Mouse (Mus musculus): ENCODE measurements at regions not wholly inside any gene's neighbourhood (a gene's known extent, or its start where the extent isn't known, plus 50 kb on each side); places are given as distances from the start of the nearest gene placed in this dataset.
A peak's percentile ranks its signal among the peaks of the same experiment; 100 is the strongest.

DNA sequence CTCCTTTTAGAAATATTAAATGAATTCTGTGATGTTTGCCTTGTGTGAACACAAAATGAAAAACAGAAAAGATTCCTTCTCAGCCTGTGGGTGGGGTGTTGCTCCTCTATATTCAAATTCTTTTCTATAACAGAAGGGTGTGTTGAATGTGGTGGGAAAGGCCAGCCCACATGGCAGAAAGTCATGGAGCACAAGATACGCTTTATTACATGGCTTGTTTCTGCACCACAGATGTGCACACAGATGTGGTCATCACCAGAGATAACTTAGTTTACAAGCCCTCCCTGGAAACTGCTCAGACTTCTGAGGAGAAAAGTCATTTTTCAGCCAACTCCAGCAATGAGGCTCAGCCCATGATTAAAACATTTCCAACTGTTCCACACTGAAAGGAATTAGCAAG lies 475.1 kb upstream of the Jag1 start:
- Histone ChIP-seq H3K4me1 (replicated peaks) (no peaks in the 10 kb centered on the region), H3K4me2 (replicated peaks) (no peak overlapping the region), H3K4me3 (replicated peaks) (no peak overlapping the region), H3K27me3 (replicated peaks) (no peaks in the 10 kb centered on the region), H3K9ac (no peak overlapping the region), H3K9me3 (no peaks in the 10 kb centered on the region), H3K36me3 (no peaks in the 10 kb centered on the region), H3K27ac (no peak overlapping the region)
- ATAC-seq, result no peak
- WGBS, result 75% methylated on average over 1 of the region's 1 CpGs

DNA sequence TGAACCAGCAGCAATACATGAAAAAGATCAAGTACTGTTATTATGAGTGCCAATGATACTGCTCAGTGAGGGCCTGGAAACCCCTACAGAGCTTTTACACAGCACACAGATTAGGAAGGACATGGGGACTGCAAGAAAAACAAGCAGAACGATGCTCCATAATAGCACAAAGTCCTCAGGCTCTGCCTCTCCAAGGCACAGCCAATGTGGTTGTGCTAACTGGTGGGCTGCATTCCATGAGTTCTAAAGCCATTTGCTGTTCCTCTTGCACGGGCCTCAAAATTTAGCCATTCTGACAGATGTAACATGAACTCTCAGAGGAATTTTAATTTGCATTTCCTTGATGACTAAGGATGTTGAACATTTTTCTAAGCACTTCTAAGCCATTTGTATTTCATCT lies 465.0 kb upstream of the Jag1 start:
- no peaks in the 10 kb centered on the region for H3K9me3 ChIP-seq
- no peak overlapping the region for H3K4me2 ChIP-seq (replicated peaks)
- no peak overlapping the region for H3K9ac ChIP-seq
- H3K4me3 ChIP-seq (replicated peaks), result no peak overlapping the region
- whole genome bisulfite sequencing, result 41% methylated on average over 2 of the region's 2 CpGs
- no peaks in the 10 kb centered on the region for H3K27me3 ChIP-seq (replicated peaks)
- no peaks in the 10 kb centered on the region for H3K4me1 ChIP-seq (replicated peaks)
- no peaks in the 10 kb centered on the region for H3K36me3 ChIP-seq
- no peak for ATAC-seq
- H3K27ac ChIP-seq, result no peak overlapping the region

DNA sequence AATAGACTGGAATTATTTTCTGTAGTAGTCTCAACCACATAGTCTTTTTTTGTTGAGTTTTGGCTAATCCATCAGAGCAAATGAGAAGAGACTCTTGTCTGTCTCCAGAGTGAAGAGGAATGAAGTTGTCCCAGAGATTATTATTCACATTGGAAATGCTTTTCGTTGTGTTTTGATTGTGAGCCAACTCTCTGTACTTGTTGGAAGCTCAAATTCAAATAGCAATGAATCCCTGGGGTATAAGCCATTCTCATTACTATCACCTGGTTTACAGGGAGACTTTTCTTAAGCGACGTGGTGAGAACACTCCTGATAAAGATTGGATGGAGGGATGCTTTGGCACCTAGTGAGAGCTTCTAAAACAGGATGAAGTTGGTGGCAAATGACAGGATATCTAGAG lies 459.3 kb upstream of the Jag1 start:
- 61% methylated on average over 3 of the region's 3 CpGs for WGBS
- no peaks in the 10 kb centered on the region for H3K27me3 ChIP-seq (replicated peaks)
- H3K4me2 ChIP-seq (replicated peaks), result no peak overlapping the region
- no peaks in the 10 kb centered on the region for H3K4me1 ChIP-seq (replicated peaks)
- no peak for ATAC-seq
- H3K9me3 ChIP-seq, result no peaks in the 10 kb centered on the region
- no peak overlapping the region for H3K4me3 ChIP-seq (replicated peaks)
- H3K27ac ChIP-seq, result no peak overlapping the region
- no peak overlapping the region for H3K9ac ChIP-seq
- H3K36me3 ChIP-seq, result no peaks in the 10 kb centered on the region

DNA sequence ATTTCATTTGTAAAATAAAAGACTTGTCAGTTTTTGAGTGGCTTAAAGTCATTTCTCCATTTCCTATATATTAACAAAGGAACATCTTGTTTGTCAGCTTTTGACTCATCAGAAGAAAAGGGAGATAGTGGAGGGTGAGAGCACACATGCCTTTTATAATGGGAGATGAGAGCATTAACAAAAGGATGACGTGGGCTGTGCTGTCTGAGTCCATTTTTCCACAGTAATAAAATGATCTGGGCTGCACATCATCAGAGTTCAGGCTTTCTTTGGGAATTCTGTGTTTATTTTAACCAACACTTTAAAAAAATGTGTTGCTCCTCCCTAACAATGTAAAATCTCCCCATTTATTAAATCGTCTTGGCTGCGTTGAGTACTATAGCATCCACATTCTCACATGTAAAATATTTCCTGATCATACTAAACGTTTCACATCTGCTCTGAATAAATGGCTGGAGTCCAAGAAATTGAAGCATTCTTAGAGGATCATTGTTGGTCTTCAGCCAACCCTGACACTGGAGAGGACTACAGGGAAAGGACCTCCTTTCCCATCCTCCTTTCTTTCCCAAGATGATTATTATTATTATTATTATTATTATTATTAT lies 458.5 kb upstream of the Jag1 start:
- H3K9ac ChIP-seq, result no peak overlapping the region
- H3K4me2 ChIP-seq (replicated peaks), result no peak overlapping the region
- no peaks in the 10 kb centered on the region for H3K36me3 ChIP-seq
- no peaks in the 10 kb centered on the region for H3K27me3 ChIP-seq (replicated peaks)
- no peaks in the 10 kb centered on the region for H3K9me3 ChIP-seq
- 29% methylated on average over 4 of the region's 4 CpGs for WGBS
- no peaks in the 10 kb centered on the region for H3K4me1 ChIP-seq (replicated peaks)
- H3K4me3 ChIP-seq (replicated peaks), result no peak overlapping the region
- no peak overlapping the region for H3K27ac ChIP-seq
- ATAC-seq, result peak; percentile 53; the same call in 1 of the 2 replicates

DNA sequence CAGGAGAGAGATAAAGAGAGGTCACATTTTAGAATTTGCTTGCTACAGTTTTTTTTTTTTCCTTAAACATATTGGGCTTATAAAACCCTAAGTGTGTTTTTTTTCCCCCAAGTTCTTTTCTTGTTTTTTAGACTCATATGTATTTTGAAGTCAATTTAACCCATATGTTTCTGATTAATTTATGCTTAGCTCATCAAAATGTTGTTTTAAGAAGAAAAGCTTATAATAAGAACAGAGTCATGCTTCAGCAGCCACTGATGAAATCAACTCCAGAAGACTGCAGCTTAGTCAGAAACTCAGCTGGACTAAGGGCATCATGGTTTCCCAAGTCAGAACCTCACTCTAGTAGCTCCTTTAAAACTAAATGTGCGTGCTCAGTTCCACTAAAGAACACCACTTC lies 454.7 kb upstream of the Jag1 start:
- Histone ChIP-seq H3K36me3 (no peaks in the 10 kb centered on the region), H3K9me3 (no peaks in the 10 kb centered on the region), H3K27me3 (replicated peaks) (no peaks in the 10 kb centered on the region), H3K4me2 (replicated peaks) (no peak overlapping the region), H3K4me1 (replicated peaks) (no peaks in the 10 kb centered on the region), H3K9ac (no peak overlapping the region), H3K4me3 (replicated peaks) (no peak overlapping the region), H3K27ac (no peak overlapping the region)
- no peak for ATAC-seq
- WGBS, result 96% methylated on average over 1 of the region's 1 CpGs

DNA sequence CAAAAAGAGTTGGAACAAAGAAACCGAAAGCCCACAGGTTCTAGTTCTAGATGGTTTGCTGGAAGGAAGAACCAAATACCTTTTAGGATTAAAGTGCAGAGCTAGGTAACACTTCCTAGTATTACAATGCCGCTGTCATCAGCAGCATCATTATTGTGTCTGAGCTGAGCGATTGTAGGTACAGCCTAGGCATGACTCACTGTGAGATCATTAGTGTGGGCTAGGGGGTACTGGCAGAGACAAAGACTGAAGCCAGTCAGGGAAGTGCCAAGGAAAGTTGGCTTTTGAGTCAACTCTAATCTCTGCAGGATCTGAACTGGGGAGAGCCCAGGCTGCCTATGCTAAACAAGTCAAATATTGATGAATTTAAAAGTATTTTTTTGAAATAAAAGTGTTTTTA lies 450.2 kb upstream of the Jag1 start:
- Histone ChIP-seq H3K36me3 (no peaks in the 10 kb centered on the region), H3K9ac (no peak overlapping the region), H3K27ac (no peak overlapping the region), H3K4me3 (replicated peaks) (no peak overlapping the region), H3K27me3 (replicated peaks) (no peaks in the 10 kb centered on the region), H3K4me2 (replicated peaks) (no peak overlapping the region), H3K9me3 (no peaks in the 10 kb centered on the region), H3K4me1 (replicated peaks) (no peaks in the 10 kb centered on the region)
- WGBS, result 87% methylated on average over 3 of the region's 3 CpGs
- ATAC-seq, result no peak

DNA sequence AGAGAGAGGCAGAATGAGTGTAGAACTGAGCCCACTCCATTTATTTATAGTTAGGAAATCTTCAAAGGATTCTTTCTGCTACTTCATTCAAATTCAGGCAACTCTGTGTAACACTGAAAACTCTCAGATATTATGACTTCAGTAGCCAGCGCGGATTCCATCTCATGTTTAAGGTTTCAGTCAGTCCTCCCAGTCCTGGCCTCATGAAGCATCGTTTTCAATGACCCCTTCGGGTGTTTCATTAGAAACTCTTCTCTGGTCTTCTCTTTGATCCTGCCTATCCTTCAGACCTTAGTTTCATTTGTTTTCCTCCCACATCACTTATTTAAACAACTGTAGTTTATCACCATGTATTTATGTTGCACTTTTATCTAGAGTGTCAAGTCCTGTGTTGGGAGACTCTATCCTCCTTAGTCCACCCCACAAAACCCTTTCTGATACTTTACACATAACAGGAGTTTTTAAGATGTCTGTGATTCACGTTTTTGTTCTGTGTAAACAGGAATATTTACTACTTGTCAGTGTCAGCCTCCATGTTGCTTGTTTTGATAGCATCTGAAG lies 447.7 kb upstream of the Jag1 start:
- Histone ChIP-seq H3K36me3 (no peaks in the 10 kb centered on the region), H3K4me3 (replicated peaks) (no peak overlapping the region), H3K4me2 (replicated peaks) (no peak overlapping the region), H3K9me3 (no peaks in the 10 kb centered on the region), H3K4me1 (replicated peaks) (no peaks in the 10 kb centered on the region), H3K27me3 (replicated peaks) (no peaks in the 10 kb centered on the region), H3K9ac (no peak overlapping the region), H3K27ac (no peak overlapping the region)
- ATAC-seq, result no peak
- 74% methylated on average over 5 of the region's 5 CpGs for WGBS

DNA sequence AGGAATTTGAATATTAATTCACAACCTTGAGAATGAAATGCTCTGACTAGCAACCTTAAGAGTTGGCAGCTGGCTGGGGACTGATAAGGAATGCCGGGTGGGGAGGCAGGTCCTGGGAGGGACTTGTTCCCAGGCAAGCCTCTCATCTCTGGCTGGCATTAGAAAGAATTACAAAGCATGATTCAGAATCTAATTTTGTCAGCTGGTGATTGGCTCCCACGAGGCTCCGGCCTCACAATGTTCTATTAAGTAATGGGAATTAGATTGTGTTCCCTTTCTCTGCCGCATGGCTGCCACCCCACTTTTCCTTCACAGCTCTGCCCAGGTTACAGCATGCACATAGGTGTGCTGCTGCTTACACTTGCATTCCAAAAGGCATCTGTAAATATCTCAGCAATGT lies 443.9 kb upstream of the Jag1 start:
- no peaks in the 10 kb centered on the region for H3K4me1 ChIP-seq (replicated peaks)
- H3K4me2 ChIP-seq (replicated peaks), result no peak overlapping the region
- H3K27ac ChIP-seq, result no peak overlapping the region
- H3K36me3 ChIP-seq, result no peaks in the 10 kb centered on the region
- H3K27me3 ChIP-seq (replicated peaks), result no peaks in the 10 kb centered on the region
- H3K9ac ChIP-seq, result no peak overlapping the region
- H3K9me3 ChIP-seq, result no peaks in the 10 kb centered on the region
- H3K4me3 ChIP-seq (replicated peaks), result no peak overlapping the region
- ATAC-seq, result no peak; the same call in 1 of the 2 replicates
- 58% methylated on average over 4 of the region's 4 CpGs for WGBS

DNA sequence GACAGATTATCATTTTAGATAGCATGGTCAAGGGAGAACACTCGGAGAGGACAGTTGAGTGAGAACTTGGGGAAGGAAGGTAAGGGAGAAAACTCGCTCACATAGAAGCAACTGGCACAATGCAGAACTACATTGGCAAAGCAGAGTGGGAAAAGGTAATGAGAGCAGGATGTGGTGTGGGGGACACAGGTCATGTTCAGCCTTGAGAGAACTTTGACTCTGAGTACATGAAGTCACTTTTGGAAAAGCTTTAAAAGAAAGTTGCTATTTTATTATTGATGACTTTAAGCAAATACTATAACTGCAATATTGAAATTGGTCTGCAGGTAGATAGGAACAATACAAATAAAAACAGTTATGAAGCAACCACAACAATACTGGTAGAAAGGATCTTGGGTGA lies 437.4 kb upstream of the Jag1 start:
- no peak overlapping the region for H3K9ac ChIP-seq
- no peaks in the 10 kb centered on the region for H3K4me1 ChIP-seq (replicated peaks)
- no peak for ATAC-seq
- H3K27me3 ChIP-seq (replicated peaks), result no peaks in the 10 kb centered on the region
- H3K36me3 ChIP-seq, result no peaks in the 10 kb centered on the region
- WGBS, result 83% methylated on average over 2 of the region's 2 CpGs
- H3K4me2 ChIP-seq (replicated peaks), result no peak overlapping the region
- no peaks in the 10 kb centered on the region for H3K9me3 ChIP-seq
- H3K27ac ChIP-seq, result no peak overlapping the region
- no peak overlapping the region for H3K4me3 ChIP-seq (replicated peaks)

DNA sequence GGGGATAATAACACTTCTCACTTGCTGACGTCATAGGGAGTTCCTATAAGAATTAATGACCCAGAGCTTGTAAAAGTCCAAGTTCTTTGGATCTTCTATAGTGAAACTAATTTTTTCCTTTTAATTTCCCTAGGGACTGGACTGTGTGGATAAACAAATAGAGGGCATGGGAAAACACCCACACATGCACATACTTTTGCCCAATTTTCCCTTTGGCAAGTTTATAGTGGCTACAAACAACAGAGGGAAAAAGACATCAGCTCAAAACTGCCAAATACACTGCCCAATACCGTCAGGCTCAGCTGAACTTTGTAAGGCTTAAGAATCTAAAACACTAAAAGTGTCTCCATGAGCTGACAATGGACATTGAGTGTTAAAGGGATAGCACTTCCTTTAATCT lies 420.1 kb upstream of the Jag1 start:
- H3K4me2 ChIP-seq (replicated peaks), result no peak overlapping the region
- no peaks in the 10 kb centered on the region for H3K27me3 ChIP-seq (replicated peaks)
- no peaks in the 10 kb centered on the region for H3K4me1 ChIP-seq (replicated peaks)
- H3K9ac ChIP-seq, result no peak overlapping the region
- 44% methylated on average over 2 of the region's 2 CpGs for WGBS
- H3K9me3 ChIP-seq, result no peaks in the 10 kb centered on the region
- no peak for ATAC-seq
- no peak overlapping the region for H3K4me3 ChIP-seq (replicated peaks)
- H3K36me3 ChIP-seq, result no peaks in the 10 kb centered on the region
- no peak overlapping the region for H3K27ac ChIP-seq

DNA sequence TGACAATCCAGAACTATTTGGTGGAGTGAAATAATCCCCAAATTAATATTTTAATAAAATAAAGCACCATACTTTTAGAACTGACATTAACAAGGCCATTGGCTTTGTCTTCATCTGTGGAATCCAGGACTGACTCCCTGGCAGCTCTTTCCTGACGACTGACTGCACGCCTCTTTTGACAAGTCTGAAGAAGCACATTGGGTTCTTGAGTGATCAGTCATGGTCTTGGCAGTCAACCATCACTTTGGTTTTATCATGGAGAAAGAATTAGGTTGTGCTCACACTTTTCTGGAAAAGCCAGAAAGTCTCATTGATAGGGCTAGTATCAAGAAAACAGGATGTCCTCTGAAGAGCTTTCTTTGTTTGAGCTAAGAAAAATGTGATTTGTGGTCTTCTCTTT lies 399.8 kb upstream of the Jag1 start:
- Histone ChIP-seq H3K4me3 (replicated peaks) (no peak overlapping the region), H3K4me1 (replicated peaks) (no peaks in the 10 kb centered on the region), H3K9ac (no peak overlapping the region), H3K36me3 (no peaks in the 10 kb centered on the region), H3K9me3 (no peaks in the 10 kb centered on the region), H3K4me2 (replicated peaks) (no peak overlapping the region), H3K27me3 (replicated peaks) (no peaks in the 10 kb centered on the region), H3K27ac (no peak overlapping the region)
- 82% methylated on average over 2 of the region's 2 CpGs for WGBS
- ATAC-seq, result no peak

DNA sequence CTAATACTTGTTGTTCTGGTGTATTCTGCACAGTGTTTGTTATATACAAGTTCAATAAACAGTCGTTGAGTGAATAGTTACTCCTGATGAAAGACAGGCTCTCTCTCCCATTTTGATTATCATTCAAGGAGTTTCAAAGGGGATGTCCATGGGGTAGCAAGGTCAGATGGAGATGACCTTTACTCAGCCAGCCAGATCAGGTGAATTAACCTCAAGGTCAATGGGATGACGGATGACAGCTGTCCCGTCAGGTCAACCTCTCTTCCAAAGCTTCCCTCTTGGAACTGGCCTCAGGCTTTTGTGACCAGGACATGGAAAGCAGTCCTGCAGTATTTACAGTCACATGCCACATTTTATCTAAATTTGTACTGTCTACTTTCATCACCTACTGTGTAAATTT lies 398.6 kb upstream of the Jag1 start:
- Histone ChIP-seq H3K4me1 (replicated peaks) (no peaks in the 10 kb centered on the region), H3K36me3 (no peaks in the 10 kb centered on the region), H3K4me3 (replicated peaks) (no peak overlapping the region), H3K4me2 (replicated peaks) (no peak overlapping the region), H3K27me3 (replicated peaks) (no peaks in the 10 kb centered on the region), H3K9me3 (no peaks in the 10 kb centered on the region), H3K27ac (no peak overlapping the region), H3K9ac (no peak overlapping the region)
- ATAC-seq, result no peak
- 68% methylated on average over 3 of the region's 3 CpGs for WGBS

DNA sequence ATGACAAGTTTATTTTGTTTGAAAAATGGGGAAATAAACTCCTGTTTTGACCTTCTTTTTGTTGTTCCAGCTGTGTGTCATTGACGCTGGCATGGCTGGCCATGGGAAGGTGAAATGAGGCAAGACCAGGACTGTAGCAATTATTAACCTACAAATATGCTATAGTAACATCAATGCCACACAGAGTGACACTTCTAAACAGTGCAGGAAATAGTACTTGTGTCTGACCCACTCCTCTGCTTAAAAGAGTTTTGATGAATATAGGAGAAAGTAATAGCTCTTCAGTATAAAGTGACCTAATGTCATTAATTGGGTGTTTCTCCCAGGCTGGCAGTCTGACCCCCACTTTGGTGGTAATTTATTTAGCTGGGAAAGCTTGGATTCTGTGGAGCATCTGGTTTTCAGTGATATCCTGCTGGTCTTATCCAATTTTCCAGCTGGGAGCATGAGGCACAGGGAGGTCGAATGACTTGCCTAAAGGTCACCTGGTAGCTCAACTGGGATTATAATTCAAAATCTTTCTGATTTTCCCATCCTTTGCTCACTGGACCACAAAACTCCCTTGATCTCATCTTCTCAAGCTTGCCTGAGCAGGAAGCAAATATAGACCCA lies 397.6 kb upstream of the Jag1 start:
- ATAC-seq, result no peak
- no peaks in the 10 kb centered on the region for H3K4me1 ChIP-seq (replicated peaks)
- H3K9ac ChIP-seq, result no peak overlapping the region
- H3K9me3 ChIP-seq, result no peaks in the 10 kb centered on the region
- no peak overlapping the region for H3K4me2 ChIP-seq (replicated peaks)
- H3K27me3 ChIP-seq (replicated peaks), result no peaks in the 10 kb centered on the region
- 47% methylated on average over 2 of the region's 2 CpGs for WGBS
- H3K36me3 ChIP-seq, result no peaks in the 10 kb centered on the region
- no peak overlapping the region for H3K27ac ChIP-seq
- H3K4me3 ChIP-seq (replicated peaks), result no peak overlapping the region
